Mouse (Mus musculus): ENCODE measurements around the gene Net1.

DNA sequence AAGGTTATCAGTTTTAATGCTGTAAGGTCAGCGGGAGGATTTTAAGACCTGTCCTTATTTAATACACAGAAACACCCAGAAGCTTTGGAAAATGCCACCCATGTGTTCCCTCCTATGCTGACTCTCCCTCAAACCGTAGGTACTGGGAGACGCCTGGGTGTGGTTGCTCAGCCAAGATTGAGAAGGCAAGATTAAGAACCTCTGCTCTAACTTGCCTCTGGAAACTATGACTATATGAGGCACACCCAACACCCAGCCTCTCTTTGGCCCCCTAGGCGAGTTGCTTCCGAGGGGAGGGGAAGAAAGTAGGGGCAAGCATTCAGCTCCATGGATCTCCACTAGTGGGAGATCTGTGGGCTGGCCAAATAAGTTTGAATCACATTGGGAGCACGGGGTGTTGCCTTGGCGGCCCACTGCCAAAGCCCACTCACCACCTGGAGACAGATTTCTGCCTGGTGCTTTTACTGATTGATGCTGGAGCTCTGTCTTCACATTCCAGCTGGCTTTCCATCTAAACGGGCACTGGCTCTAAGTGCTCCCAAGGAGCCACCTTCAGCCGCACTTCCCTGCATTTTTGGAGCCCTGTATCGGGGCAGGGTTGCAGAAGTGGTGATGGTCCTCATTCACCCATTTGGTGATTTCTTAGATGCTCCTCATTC is 55.0 kb downstream of the Net1 start:
- TF ChIP-seq POLR2A (IDR thresholded peaks at IDR 0.05; ENCODE audit: low read depth, low read length) (no peak), CTCF (IDR thresholded peaks at IDR 0.05; ENCODE audit: extremely low read depth, insufficient read length, insufficient replicate concordance, low read depth, low read length) (no peak)

All from small intestine, adult 2 months (tissue).